Comparison of ENCODE assay signal across 15 mouse cellular contexts in genomic region chr16:95931509-95931908, GRCm38 (mm10). TPM values are rescaled to one million over a fixed set of nuclear protein-coding genes. Genes with fewer than 3 reads are reported as not detected.
DNase-seq lines count a peak whose midpoint lies in the region; ATAC-seq and TF ChIP-seq lines count a peak whose summit lies in the region.
"Had no signal": no experiment of that assay in that cellular context is flagged by ENCODE, and none has a peak within 500 bp of the region (broad histone marks: within the 10 kb centered on the region; RNA-seq: fewer than 3 reads in every experiment).

No protein-coding gene starts in this region.

- H3K79me2 ChIP-seq in CH12.LX (replicated peaks; ENCODE audit: control insufficient read depth, extremely low read depth, insufficient read depth, poor library complexity, severe bottlenecking), result no peaks in the 10 kb centered on the region
- H3K79me2 ChIP-seq in macrophage (ENCODE audit: inconsistent target), result no peaks in the 10 kb centered on the region

- DNase-seq in kidney, postnatal 14 days, result peak; percentile 8
- DNase-seq in kidney, adult 18-20 months, result no peak
- DNase-seq in A20 (ENCODE audit: low read depth, low spot score), result peak; percentile 30
- peak; percentile 87 for DNase-seq in CH12.LX (ENCODE audit: extremely low read depth)
- no peak for DNase-seq in embryo, embryonic 10.5 days (ENCODE audit: low spot score)
- DNase-seq: adrenal gland, adult 2 months; cerebellum, postnatal 14 days; left cerebral cortex, postnatal 4 days; thymus, adult 18-20 months had no signal

- H3K36me3 ChIP-seq in CH12.LX (replicated peaks in 1 of 2; ENCODE audit: control insufficient read depth in 1 of 2, insufficient read depth in 1 of 2, low read length in 1 of 2), result peaks cover 15 to 36% of the 10 kb centered on the region in 2 experiments
- no peaks in the 10 kb centered on the region for H3K36me3 ChIP-seq in macrophage (ENCODE audit: inconsistent target)
- H3K36me3 ChIP-seq: hindbrain, embryonic 13.5 days had no signal

- TF ChIP-seq RAD21 in CH12.LX (IDR thresholded peaks at IDR 0.05; ENCODE audit: low read depth, low read length), result no peak; the same call in none of the 2 replicates

- H3K4me3 ChIP-seq in CH12.LX (replicated peaks in 1 of 3; ENCODE audit: low read depth in 2 of 3, low read length in 2 of 3, poor library complexity in 1 of 3), result no peak overlapping the region
- no peak overlapping the region for H3K4me3 ChIP-seq in macrophage (ENCODE audit: inconsistent target)
- H3K4me3 ChIP-seq: hindbrain, embryonic 13.5 days had no signal

- TF ChIP-seq POLR2A in CH12.LX (IDR thresholded peaks at IDR 0.05; ENCODE audit: low read depth, low read length), result no peak

- no peak for ATAC-seq in CD4-positive, CD25-positive, alpha-beta regulatory T cell, adult 4 months
- ATAC-seq: intestine, embryonic 16.5 days had no signal

- no peak overlapping the region for H3K4me2 ChIP-seq in CH12.LX (ENCODE audit: insufficient read depth, low read depth, poor library complexity, severe bottlenecking)
- H3K4me2 ChIP-seq: heart, embryonic 11.5 days; hindbrain, embryonic 13.5 days; midbrain, embryonic 11.5 days had no signal

- no peaks in the 10 kb centered on the region for H3K27me3 ChIP-seq in CH12.LX (replicated peaks)
- H3K27me3 ChIP-seq: hindbrain, embryonic 13.5 days had no signal

- H3K27ac ChIP-seq in CH12.LX (ENCODE audit: insufficient read depth, low read depth) (no peak overlapping the region), macrophage (peak overlapping the region; percentile 91)
- H3K27ac ChIP-seq: hindbrain, embryonic 13.5 days had no signal

- peaks cover 21 to 59% of the 10 kb centered on the region in 2 experiments for H3K4me1 ChIP-seq in CH12.LX (ENCODE audit: control insufficient read depth in 1 of 2, insufficient read depth in 2 of 2)
- H3K4me1 ChIP-seq: hindbrain, embryonic 13.5 days had no signal

- H3K9me3 ChIP-seq in CH12.LX (replicated peaks; ENCODE audit: low read length), result no peaks in the 10 kb centered on the region
- H3K9me3 ChIP-seq: hindbrain, embryonic 13.5 days had no signal

- dilution Hi-C loops in CH12.LX (cut with MboI; ENCODE audit: extremely low pct_ligation_motif_present, extremely low pct_unique_long_range_greater_than_20kb, low sequenced_read_pairs), result no loop called here

- in situ Hi-C loops in CH12.LX (cut with MboI; ENCODE audit: low pct_ligation_motif_present, low pct_unique_long_range_greater_than_20kb, low sequenced_read_pairs), result loop anchor here (10.0 kb wide), 1 partner anchor 117 kb away; no protein-coding TSS in a partner anchor

- peak; percentile 90 for TF ChIP-seq EP300 in CH12.LX (IDR thresholded peaks at IDR 0.05; ENCODE audit: low read length)

- no peak overlapping the region for H3K9ac ChIP-seq in CH12.LX (ENCODE audit: insufficient read depth, low read depth)
- H3K9ac ChIP-seq: hindbrain, embryonic 13.5 days had no signal

- 3% methylated on average over 12 of the region's 12 CpGs for WGBS in macrophage (ENCODE audit: missing documents)

- no peak for TF ChIP-seq CTCF in CH12.LX (conservative IDR thresholded peaks at IDR 0.05 in 1 of 2, IDR thresholded peaks at IDR 0.05 in 1 of 2; ENCODE audit: low read depth in 2 of 2, low read length in 2 of 2)

TF ChIP-seq in CH12.LX, 34 proteins besides CTCF, POLR2A, EP300 and RAD21:
- TF ChIP-seq CHD2 (IDR thresholded peaks at IDR 0.05; ENCODE audit: low read length) (peak; percentile 47; the same call in 1 of the 2 replicates), KAT2A (IDR thresholded peaks at IDR 0.05; ENCODE audit: insufficient replicate concordance, low read length) (no peak), ZNF384 (IDR thresholded peaks at IDR 0.05; ENCODE audit: low read depth, low read length) (peak; percentile 45; the same call in 1 of the 2 replicates), GABPA (IDR thresholded peaks at IDR 0.05; ENCODE audit: insufficient replicate concordance, low read depth, low read length) (no peak), E2F4 (IDR thresholded peaks at IDR 0.05; ENCODE audit: insufficient replicate concordance, low read depth, low read length) (no peak), UBTF (IDR thresholded peaks at IDR 0.05; ENCODE audit: low read depth, low read length) (no peak), CHD1 (IDR thresholded peaks at IDR 0.05; ENCODE audit: low read depth, low read length) (no peak), BHLHE40 (IDR thresholded peaks at IDR 0.05; ENCODE audit: low read depth, low read length) (peak; percentile 73), HCFC1 (IDR thresholded peaks at IDR 0.05; ENCODE audit: low read depth, low read length) (no peak), MXI1 (IDR thresholded peaks at IDR 0.05; ENCODE audit: low read depth, low read length) (no peak), TBP (conservative IDR thresholded peaks at IDR 0.05; ENCODE audit: low read depth, low read length) (peak; percentile 68; the same call in 1 of the 2 replicates), POLR2AphosphoS2 (IDR thresholded peaks at IDR 0.05; ENCODE audit: low read depth, low read length) (no peak), ELF1 (IDR thresholded peaks at IDR 0.05; ENCODE audit: low read depth, low read length) (no peak), ZMIZ1 (IDR thresholded peaks at IDR 0.05; ENCODE audit: low read depth, low read length) (no peak), USF2 (conservative IDR thresholded peaks at IDR 0.05; ENCODE audit: low read depth, low read length) (no peak), ZC3H11A (IDR thresholded peaks at IDR 0.05; ENCODE audit: low read depth, low read length) (no peak), MYC (IDR thresholded peaks at IDR 0.05; ENCODE audit: low read depth, low read length) (0 out of 2 replicates have a peak, but pooled peaks have one; percentile 27), JUN (IDR thresholded peaks at IDR 0.05; ENCODE audit: insufficient read depth, low read depth, low read length) (no peak; the same call in 1 of the 2 replicates), TCF12 (IDR thresholded peaks at IDR 0.05; ENCODE audit: low read depth, low read length) (no peak), ZKSCAN1 (IDR thresholded peaks at IDR 0.05; ENCODE audit: borderline replicate concordance, low read depth, low read length) (no peak), IRF4 (IDR thresholded peaks at IDR 0.05; ENCODE audit: low read depth, low read length) (peak; percentile 88), NELFE (IDR thresholded peaks at IDR 0.05; ENCODE audit: low read depth, low read length) (no peak), JUND (conservative IDR thresholded peaks at IDR 0.05; ENCODE audit: low read depth, low read length) (no peak), RCOR1 (conservative IDR thresholded peaks at IDR 0.05; ENCODE audit: low read depth, low read length) (no peak; the same call in 1 of the 2 replicates), MEF2A (IDR thresholded peaks at IDR 0.05; ENCODE audit: borderline replicate concordance, low read depth, low read length) (peak; percentile 37; the same call in 1 of the 2 replicates), NRF1 (IDR thresholded peaks at IDR 0.05; ENCODE audit: low read depth, low read length) (no peak), ETS1 (conservative IDR thresholded peaks at IDR 0.05; ENCODE audit: low read depth, low read length) (peak; percentile 77), SMC3 (IDR thresholded peaks at IDR 0.05; ENCODE audit: low read depth, low read length) (no peak), PAX5 (IDR thresholded peaks at IDR 0.05; ENCODE audit: low read length) (no peak), USF1 (IDR thresholded peaks at IDR 0.05; ENCODE audit: low read depth, low read length) (no peak), SIN3A (IDR thresholded peaks at IDR 0.05; ENCODE audit: low read length) (peak; percentile 39; the same call in 1 of the 2 replicates), MAX (IDR thresholded peaks at IDR 0.05; ENCODE audit: low read length) (peak; percentile 20; the same call in 1 of the 2 replicates), MAZ (IDR thresholded peaks at IDR 0.05; ENCODE audit: low read depth, low read length) (no peak), MAFK (IDR thresholded peaks at IDR 0.05; ENCODE audit: insufficient replicate concordance, low read length) (0 out of 2 replicates have a peak, but pooled peaks have one; percentile 30)
TF ChIP-seq in CH12.LX: peak in this region for 11.

RNA-seq across cellular contexts. Expression of gene Psmg1, which starts 59.3 kb away (rescaled TPM):
- total RNA-seq in CH12.LX (2012; rRNA removed), result 134 and 146 TPM in 2 replicates
- 250 and 256 TPM in 2 replicates for total RNA-seq in CH12.LX (2014; rRNA removed)
- polyA plus RNA-seq in CH12.LX (2012; ENCODE audit: insufficient read length, low read depth), result 198 and 220 TPM in 2 replicates
- 10 to 100 TPM in 3 of 26 experiments, 1 to 10 TPM in 23; 1.2 to 11.7 (median 5.6) TPM for total RNA-seq in macrophage (2018; cell fraction: chromatin; rRNA removed)
- 10 to 100 TPM in 21 of 26 experiments, 1 to 10 TPM in 5; 9.5 to 15.9 (median 12.3) TPM for total RNA-seq in macrophage (2018; cell fraction: cytosol; rRNA removed)
- total RNA-seq in macrophage (2018; cell fraction: nucleus; rRNA removed), result 10 to 100 TPM in 6 of 26 experiments, 1 to 10 TPM in 20; 2.5 to 14.9 (median 5.3) TPM
- polyA plus RNA-seq in macrophage (2018), result 11.0 to 27.9 TPM (median 11.5 TPM) in 3 replicates
- 10 to 100 TPM; 23.4 to 24.1 TPM for polyA plus RNA-seq in CD4-positive, CD25-positive, alpha-beta regulatory T cell, adult 4 months (2017; shearing (Covaris generic))

Comparison
In these comparisons a context has a peak if more than half of its experiments do, and no peak if none do; other contexts are left out.
1. DNase-seq: peak in kidney, postnatal 14 days (single experiment), A20 (single experiment) and CH12.LX (single experiment); none in kidney, adult 18-20 months (single experiment) and embryo, embryonic 10.5 days (single experiment).